Mouse (Mus musculus) spleen, adult 2 months (tissue): Measurements from ENCODE around the gene Tent4b. TPM values are rescaled to one million over a fixed set of nuclear protein-coding genes. Genes with fewer than 3 reads are reported as not detected.

Experiments used
- DNase-seq, 2 experiments: peaks; one replicate each; pipeline versions ENCODE4 v3.0.0 to v3.0.0-alpha.2; 2012 to 2021; ENCODE audit warnings: low spot score in 2 of 2, low read depth in 1 of 2
- H3K27ac ChIP-seq: fragments of 200-500 bp; 2 replicates; pipeline ENCODE4 v1.5.1; 2012; ENCODE audit warnings: low read length, inconsistent platforms; ENCODE audit not compliant: insufficient read depth
- H3K27me3 ChIP-seq: fragments of 200-500 bp; 2 replicates; pipeline ENCODE4 v1.6.1; 2012; ENCODE audit warnings: mild to moderate bottlenecking, moderate library complexity, low read length, inconsistent platforms; ENCODE audit not compliant: control insufficient read depth, insufficient read depth
- H3K36me3 ChIP-seq: fragments of 200-500 bp; 2 replicates; pipeline ENCODE4 v1.6.1; 2012; ENCODE audit warnings: mild to moderate bottlenecking, low read length, inconsistent platforms; ENCODE audit not compliant: control insufficient read depth, insufficient read depth
- H3K4me1 ChIP-seq: fragments of 200-500 bp; 2 replicates; pipeline ENCODE4 v1.6.1; 2011; ENCODE audit warnings: inconsistent platforms; ENCODE audit not compliant: control insufficient read depth, insufficient read depth, insufficient read length
- H3K4me3 ChIP-seq: fragments of 200-500 bp; 2 replicates; pipeline ENCODE4 v1.5.1; 2011; ENCODE audit warnings: mild to moderate bottlenecking, inconsistent platforms; ENCODE audit not compliant: insufficient read depth, insufficient read length; ENCODE audit errors: extremely low read depth
- CTCF ChIP-seq: fragments of 200-500 bp; IDR thresholded peaks from 2 replicates; pipeline ENCODE4 v1.5.1; 2011; ENCODE audit warnings: mild to moderate bottlenecking, inconsistent platforms; ENCODE audit not compliant: insufficient read depth, insufficient read length, insufficient replicate concordance; ENCODE audit errors: extremely low read depth
- POLR2A ChIP-seq: fragments of 200-500 bp; IDR thresholded peaks from 2 replicates; pipeline ENCODE4 v1.6.1; 2011; ENCODE audit warnings: low read depth, low read length, inconsistent platforms
- WGBS: fragments of 180-500 bp; shearing (Covaris S2); methylation state at CpG from one replicate; pipeline ENCODE4 v1.1.7; 2018; 5-methylcytosine and 5-hydroxymethylcytosine counted together
- polyA plus RNA-seq: library from polyadenylated mRNA; depleted of rRNA; stranded (reverse); fragments of >200 nt; gene quantifications from 2 replicates; pipeline ENCODE4 v1.2.3, GENCODE M21; 2012

Gene Tent4b
- polyA plus RNA-seq, 1 experiment = 15.3 TPM

DNA sequence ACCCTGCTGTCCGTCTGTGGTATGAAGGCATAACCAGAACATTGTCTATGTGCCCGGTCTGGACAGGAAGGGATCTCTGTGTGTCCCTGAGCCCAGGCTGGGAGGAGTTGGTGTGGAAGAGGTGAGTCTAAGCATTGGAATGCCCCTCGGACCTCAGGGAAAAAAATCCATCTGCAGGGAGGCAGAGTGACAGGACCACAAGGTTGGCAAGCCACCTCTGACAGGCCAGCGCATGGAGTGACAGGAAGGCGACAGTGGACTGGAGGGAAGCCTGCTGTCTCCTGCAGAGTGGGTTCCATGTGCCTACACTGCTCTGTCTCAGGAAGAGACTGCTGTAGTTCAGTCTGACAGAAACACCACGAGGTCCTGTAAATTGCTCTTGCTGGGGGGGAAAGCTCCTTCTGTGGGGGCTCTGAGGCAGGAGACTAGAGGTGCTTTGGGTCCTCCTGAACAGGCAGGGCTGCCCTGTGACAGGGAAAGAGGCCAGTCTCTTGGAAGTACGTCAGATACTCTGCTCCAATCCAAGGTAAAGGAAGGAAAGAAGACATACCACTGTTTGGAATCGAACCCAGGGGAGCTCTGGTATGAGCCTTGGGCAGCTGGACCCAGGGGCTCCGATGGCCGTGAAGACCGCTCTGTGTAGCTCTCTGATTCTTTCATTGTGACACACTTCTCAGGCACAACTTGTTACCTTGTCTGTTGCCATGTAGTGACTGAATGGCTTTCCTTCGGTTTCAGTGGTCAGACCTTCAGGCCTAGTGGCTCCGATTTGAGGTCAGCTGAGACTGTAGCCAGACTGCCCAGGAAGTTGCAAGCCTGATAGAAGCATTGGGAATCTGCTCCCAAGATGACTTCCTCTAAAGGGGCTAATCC, 84.5 kb downstream of the Tent4b start:
- Histone ChIP-seq H3K4me1 (peaks cover 31% of the 10 kb centered on the region; the same call in 1 of the 2 replicates), H3K27ac (no peak overlapping the region), H3K27me3 (no peaks in the 10 kb centered on the region), H3K36me3 (no peaks in the 10 kb centered on the region), H3K4me3 (no peak overlapping the region)
- 81% methylated on average over 13 of the region's 13 CpGs for WGBS
- no peak for DNase-seq
- TF ChIP-seq CTCF (no peak), POLR2A (no peak)

DNA sequence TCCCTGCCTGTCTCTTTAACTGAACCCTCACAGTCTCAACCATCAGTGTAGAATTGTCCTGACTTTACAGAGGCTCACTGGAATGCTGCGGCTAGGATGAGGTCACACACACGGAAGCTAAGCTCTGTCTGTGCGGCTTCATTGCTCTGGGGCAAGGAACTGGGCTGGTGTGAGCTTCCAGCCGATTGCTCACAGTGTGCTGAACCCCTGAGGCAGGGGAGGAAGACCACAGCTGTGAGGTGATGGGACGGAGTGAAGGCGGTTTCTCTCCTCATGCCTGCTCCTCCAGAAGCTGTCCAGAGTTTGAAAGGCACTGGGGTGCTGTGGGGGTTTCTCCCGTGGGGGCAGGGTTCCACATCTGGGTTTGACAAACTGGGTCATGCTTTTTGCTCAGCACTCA, 85.7 kb downstream of the Tent4b start:
- no peak overlapping the region for H3K27ac ChIP-seq
- H3K27me3 ChIP-seq = no peaks in the 10 kb centered on the region
- DNase-seq = no peak
- peaks cover 31% of the 10 kb centered on the region; the same call in 1 of the 2 replicates for H3K4me1 ChIP-seq
- no peaks in the 10 kb centered on the region for H3K36me3 ChIP-seq
- TF ChIP-seq CTCF = no peak
- no peak for TF ChIP-seq POLR2A
- WGBS = 57% methylated on average over 7 of the region's 7 CpGs
- H3K4me3 ChIP-seq = no peak overlapping the region

- H3K27me3 ChIP-seq = no peaks in the 10 kb centered on the region
- no peak overlapping the region for H3K27ac ChIP-seq
- 78% methylated on average over 8 of the region's 8 CpGs for WGBS
- H3K36me3 ChIP-seq = no peaks in the 10 kb centered on the region
- no peak overlapping the region for H3K4me3 ChIP-seq
- peak in 1 of 2 experiments; percentile 53 for DNase-seq
- peaks cover 34% of the 10 kb centered on the region; the same call in 1 of the 2 replicates for H3K4me1 ChIP-seq
- no peak for TF ChIP-seq POLR2A
- peak; percentile 24; the same call in 1 of the 2 replicates for TF ChIP-seq CTCF
These were observed 86.7 kb downstream of the Tent4b start for GRCm38 (mm10) chr8:88285469-88286356.

GRCm38 (mm10) chr8:88286421-88286960, 87.5 kb downstream of the Tent4b start:
- H3K27ac ChIP-seq = no peak overlapping the region
- no peak overlapping the region for H3K4me3 ChIP-seq
- H3K4me1 ChIP-seq = peaks cover 41% of the 10 kb centered on the region; the same call in 1 of the 2 replicates
- no peak for TF ChIP-seq CTCF
- no peak for TF ChIP-seq POLR2A
- DNase-seq = no peak
- WGBS = 77% methylated on average over 14 of the region's 14 CpGs
- H3K36me3 ChIP-seq = no peaks in the 10 kb centered on the region
- H3K27me3 ChIP-seq = no peaks in the 10 kb centered on the region

DNA sequence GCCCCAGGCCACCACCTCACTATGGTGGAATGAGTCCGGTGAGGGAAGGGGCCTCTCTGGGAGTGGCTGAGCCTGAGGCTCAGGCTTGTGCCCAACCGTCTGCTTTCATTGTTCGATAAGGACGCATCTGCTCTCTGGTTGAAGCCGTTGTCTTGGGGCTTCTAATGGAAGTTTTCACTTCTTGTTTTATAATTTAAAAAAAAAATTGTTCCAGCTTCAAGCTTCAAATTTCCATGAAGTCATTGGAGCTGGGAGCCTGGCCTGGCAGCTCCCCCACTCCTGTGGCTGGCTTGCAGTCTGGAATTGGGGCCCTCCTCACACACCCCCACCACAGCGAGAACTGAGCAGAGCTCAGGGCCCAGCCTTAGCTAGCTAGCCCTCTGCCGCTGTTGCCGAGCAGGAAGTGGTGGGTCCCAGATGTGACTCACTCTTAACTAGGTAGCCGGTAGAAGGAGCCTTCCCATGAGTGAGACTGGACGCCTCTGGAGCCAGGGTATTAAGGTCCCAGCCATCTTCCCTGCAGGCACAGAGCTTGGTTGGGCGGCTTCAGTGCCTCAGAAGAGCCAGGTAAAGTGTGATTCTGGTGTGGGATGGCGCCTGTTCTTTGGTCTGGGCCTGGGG, 89.7 kb downstream of the Tent4b start:
- DNase-seq = peak in 1 of 2 experiments; percentile 66
- Histone ChIP-seq H3K4me1 (peaks cover 49% of the 10 kb centered on the region; the same call in 1 of the 2 replicates), H3K4me3 (peak overlapping the region; percentile 63), H3K27me3 (no peaks in the 10 kb centered on the region), H3K36me3 (no peaks in the 10 kb centered on the region), H3K27ac (peak overlapping the region; percentile 97)
- WGBS = 9% methylated on average over 12 of the region's 12 CpGs
- TF ChIP-seq CTCF = no peak
- TF ChIP-seq POLR2A = peak; percentile 47; the same call in 1 of the 2 replicates

GRCm38 (mm10) chr8:88289901-88290300, 90.9 kb downstream of the Tent4b start:
- Histone ChIP-seq H3K4me3 (peak overlapping the region; percentile 26; the same call in 1 of the 2 replicates), H3K36me3 (no peaks in the 10 kb centered on the region), H3K27me3 (no peaks in the 10 kb centered on the region), H3K27ac (peak overlapping the region; percentile 97), H3K4me1 (peaks cover 55% of the 10 kb centered on the region; the same call in 1 of the 2 replicates)
- DNase-seq = peak in 1 of 2 experiments; percentile 58
- 3% methylated on average over 1 of the region's 1 CpGs for WGBS
- TF ChIP-seq POLR2A (no peak), CTCF (no peak)
